Mouse (Mus musculus) embryonic facial prominence, embryonic 12.5 days (tissue): ENCODE measurements around the gene Hba-x. TPM values are rescaled to one million over a fixed set of nuclear protein-coding genes. Genes with fewer than 3 reads are reported as not detected.

ENCODE experiments used
- ATAC-seq: fragments of 200-750 bp; cut with Nextera tagmentation; 2 replicates; pipeline ENCODE4 v1.8.0; 2017; ENCODE audit not compliant: insufficient number of reproducible peaks, insufficient read depth, low FRiP score, low TSS enrichment
- H3K27ac ChIP-seq: fragments of 300-500 bp; sonication (generic); 2 replicates; pipeline ENCODE4 v1.5.1; 2016; ENCODE audit warnings: mild to moderate bottlenecking
- H3K27me3 ChIP-seq: fragments of 300-500 bp; sonication (generic); 2 replicates; pipeline ENCODE4 v1.6.1; 2016; ENCODE audit warnings: mild to moderate bottlenecking, moderate library complexity
- H3K36me3 ChIP-seq: fragments of 300-500 bp; sonication (generic); 2 replicates; pipeline ENCODE4 v1.6.1; 2016; ENCODE audit warnings: mild to moderate bottlenecking
- H3K4me1 ChIP-seq: fragments of 300-500 bp; sonication (generic); 2 replicates; pipeline ENCODE4 v1.6.1; 2016
- H3K4me2 ChIP-seq: fragments of 300-500 bp; sonication (generic); replicated peaks from 2 replicates; pipeline ENCODE4 v1.6.1; 2016; ENCODE audit warnings: mild to moderate bottlenecking, moderate library complexity
- H3K4me3 ChIP-seq: fragments of 300-500 bp; sonication (generic); 2 replicates; pipeline ENCODE4 v1.5.1; 2016; ENCODE audit warnings: mild to moderate bottlenecking
- H3K9ac ChIP-seq: fragments of 300-500 bp; sonication (generic); 2 replicates; pipeline ENCODE4 v1.6.1; 2016; ENCODE audit warnings: mild to moderate bottlenecking, moderate library complexity
- H3K9me3 ChIP-seq: fragments of 300-500 bp; sonication (generic); 2 replicates; pipeline ENCODE4 v1.6.1; 2016; ENCODE audit warnings: mild to moderate bottlenecking, moderate library complexity
- WGBS: fragments of 180-500 bp; shearing (Covaris S2); methylation state at CpG from one replicate; pipeline ENCODE4 v1.1.7; 2016; 5-methylcytosine and 5-hydroxymethylcytosine counted together
- polyA plus RNA-seq: library from polyadenylated mRNA; unstranded; fragments of >200 nt; fragmentation: Nextera tagmentation; extraction: Ambion mirVana; gene quantifications from 2 replicates; pipeline ENCODE4 v1.2.1, GENCODE M21; 2016

Gene Hba-x
- polyA plus RNA-seq, 1 experiment from 2014 or later, result 1,599 TPM

GRCm38 (mm10) chr11:32237411-32237795, 38.8 kb upstream of the Hba-x start:
- H3K4me2 ChIP-seq, result no peak overlapping the region
- no peak for ATAC-seq
- no peaks in the 10 kb centered on the region for H3K9me3 ChIP-seq
- no peaks in the 10 kb centered on the region for H3K27me3 ChIP-seq
- H3K27ac ChIP-seq, result no peak overlapping the region
- 0 out of 2 replicates have a peak, but pooled peaks cover 5% of the 10 kb centered on the region for H3K4me1 ChIP-seq
- H3K4me3 ChIP-seq, result no peak overlapping the region
- H3K9ac ChIP-seq, result no peak overlapping the region
- peaks cover 65% of the 10 kb centered on the region for H3K36me3 ChIP-seq
- 94% methylated on average over 3 of the region's 3 CpGs for WGBS

GRCm38 (mm10) chr11:32238093-32238860, 37.9 kb upstream of the Hba-x start:
- no peaks in the 10 kb centered on the region for H3K27me3 ChIP-seq
- no peak for ATAC-seq
- H3K9ac ChIP-seq, result no peak overlapping the region
- H3K4me1 ChIP-seq, result 0 out of 2 replicates have a peak, but pooled peaks cover 8% of the 10 kb centered on the region
- WGBS, result 64% methylated on average over 5 of the region's 5 CpGs
- no peaks in the 10 kb centered on the region for H3K9me3 ChIP-seq
- no peak overlapping the region for H3K4me3 ChIP-seq
- H3K27ac ChIP-seq, result no peak overlapping the region
- no peak overlapping the region for H3K4me2 ChIP-seq
- peaks cover 58% of the 10 kb centered on the region for H3K36me3 ChIP-seq

GRCm38 (mm10) chr11:32241391-32241790, 34.8 kb upstream of the Hba-x start:
- Histone ChIP-seq H3K9me3 (no peaks in the 10 kb centered on the region), H3K4me2 (no peak overlapping the region), H3K36me3 (peaks cover 53% of the 10 kb centered on the region), H3K27ac (no peak overlapping the region), H3K4me1 (0 out of 2 replicates have a peak, but pooled peaks cover 6% of the 10 kb centered on the region), H3K4me3 (no peak overlapping the region), H3K27me3 (no peaks in the 10 kb centered on the region), H3K9ac (no peak overlapping the region)
- no peak for ATAC-seq

- Histone ChIP-seq H3K27ac (no peak overlapping the region), H3K4me2 (no peak overlapping the region), H3K4me1 (0 out of 2 replicates have a peak, but pooled peaks cover 5% of the 10 kb centered on the region), H3K9me3 (no peaks in the 10 kb centered on the region), H3K36me3 (peaks cover 52% of the 10 kb centered on the region), H3K27me3 (no peaks in the 10 kb centered on the region), H3K4me3 (no peak overlapping the region), H3K9ac (no peak overlapping the region)
- WGBS, result 90% methylated on average over 3 of the region's 3 CpGs
- ATAC-seq, result no peak
Observed at GRCm38 (mm10) chr11:32242209-32242608, 34.0 kb upstream of the Hba-x start.

- Histone ChIP-seq H3K4me1 (0 out of 2 replicates have a peak, but pooled peaks cover 5% of the 10 kb centered on the region), H3K9me3 (no peaks in the 10 kb centered on the region), H3K4me2 (no peak overlapping the region), H3K27me3 (no peaks in the 10 kb centered on the region), H3K27ac (peak overlapping the region; percentile 30; the same call in 1 of the 2 replicates), H3K9ac (no peak overlapping the region), H3K36me3 (peaks cover 61% of the 10 kb centered on the region), H3K4me3 (no peak overlapping the region)
- ATAC-seq, result no peak
- WGBS, result 50% methylated on average over 7 of the region's 7 CpGs
Observed at GRCm38 (mm10) chr11:32243205-32243955, 32.8 kb upstream of the Hba-x start.

GRCm38 (mm10) chr11:32244064-32244463, 32.1 kb upstream of the Hba-x start:
- Histone ChIP-seq H3K4me1 (0 out of 2 replicates have a peak, but pooled peaks cover 5% of the 10 kb centered on the region), H3K27me3 (no peaks in the 10 kb centered on the region), H3K9ac (no peak overlapping the region), H3K27ac (peak overlapping the region; percentile 60), H3K4me3 (no peak overlapping the region), H3K4me2 (no peak overlapping the region), H3K9me3 (no peaks in the 10 kb centered on the region), H3K36me3 (peaks cover 61% of the 10 kb centered on the region)
- 63% methylated on average over 3 of the region's 3 CpGs for WGBS
- ATAC-seq, result no peak

GRCm38 (mm10) chr11:32244617-32245016, 31.6 kb upstream of the Hba-x start:
- H3K9me3 ChIP-seq, result no peaks in the 10 kb centered on the region
- ATAC-seq, result no peak
- WGBS, result 90% methylated on average over 1 of the region's 1 CpGs
- no peak overlapping the region for H3K4me2 ChIP-seq
- H3K4me1 ChIP-seq, result 0 out of 2 replicates have a peak, but pooled peaks cover 5% of the 10 kb centered on the region
- H3K9ac ChIP-seq, result no peak overlapping the region
- H3K4me3 ChIP-seq, result no peak overlapping the region
- H3K27me3 ChIP-seq, result no peaks in the 10 kb centered on the region
- H3K27ac ChIP-seq, result peak overlapping the region; percentile 60
- H3K36me3 ChIP-seq, result peaks cover 61% of the 10 kb centered on the region

- H3K4me2 ChIP-seq, result no peak overlapping the region
Observed at GRCm38 (mm10) chr11:32245614-32246013, 30.6 kb upstream of the Hba-x start.

GRCm38 (mm10) chr11:32247068-32247467, 29.1 kb upstream of the Hba-x start:
- Histone ChIP-seq H3K27ac (no peak overlapping the region), H3K27me3 (no peaks in the 10 kb centered on the region), H3K4me2 (no peak overlapping the region), H3K4me1 (0 out of 2 replicates have a peak, but pooled peaks cover 5% of the 10 kb centered on the region), H3K36me3 (peaks cover 53% of the 10 kb centered on the region), H3K4me3 (no peak overlapping the region), H3K9ac (no peak overlapping the region), H3K9me3 (no peaks in the 10 kb centered on the region)
- ATAC-seq, result no peak

More at GRCm38 (mm10) chr11:32245614-32246013, 30.6 kb upstream of the Hba-x start:
- 0 out of 2 replicates have a peak, but pooled peaks cover 5% of the 10 kb centered on the region for H3K4me1 ChIP-seq
- ATAC-seq, result peak; percentile 53; the same call in 1 of the 2 replicates
- no peaks in the 10 kb centered on the region for H3K27me3 ChIP-seq
- H3K27ac ChIP-seq, result no peak overlapping the region
- no peak overlapping the region for H3K9ac ChIP-seq
- H3K4me3 ChIP-seq, result no peak overlapping the region
- 92% methylated on average over 6 of the region's 6 CpGs for WGBS
- peaks cover 60% of the 10 kb centered on the region for H3K36me3 ChIP-seq
- H3K9me3 ChIP-seq, result no peaks in the 10 kb centered on the region

GRCm38 (mm10) chr11:32248350-32248749, 27.9 kb upstream of the Hba-x start:
- H3K27ac ChIP-seq, result no peak overlapping the region
- H3K9me3 ChIP-seq, result no peaks in the 10 kb centered on the region
- 89% methylated on average over 3 of the region's 3 CpGs for WGBS
- H3K9ac ChIP-seq, result no peak overlapping the region
- H3K36me3 ChIP-seq, result peaks cover 59% of the 10 kb centered on the region
- 0 out of 2 replicates have a peak, but pooled peaks cover 2% of the 10 kb centered on the region for H3K4me1 ChIP-seq
- no peak overlapping the region for H3K4me3 ChIP-seq
- no peak overlapping the region for H3K4me2 ChIP-seq
- H3K27me3 ChIP-seq, result no peaks in the 10 kb centered on the region
- no peak for ATAC-seq

GRCm38 (mm10) chr11:32250880-32251763, 25.1 kb upstream of the Hba-x start:
- H3K36me3 ChIP-seq, result peaks cover 55% of the 10 kb centered on the region
- no peaks in the 10 kb centered on the region for H3K27me3 ChIP-seq
- 85% methylated on average over 8 of the region's 8 CpGs for WGBS
- ATAC-seq, result no peak
- no peak overlapping the region for H3K4me2 ChIP-seq
- no peak overlapping the region for H3K9ac ChIP-seq
- no peak overlapping the region for H3K4me3 ChIP-seq
- no peaks in the 10 kb centered on the region for H3K4me1 ChIP-seq
- no peaks in the 10 kb centered on the region for H3K9me3 ChIP-seq
- no peak overlapping the region for H3K27ac ChIP-seq
